Mouse (Mus musculus) cerebellum, adult (tissue): ENCODE measurements around the gene Fbxl2.
A peak's percentile ranks its signal among the peaks of the same experiment; 100 is the strongest.

Source experiments
- ATAC-seq: cut with Nextera tagmentation; 2 replicates; pipeline ENCODE4 v1.9.2; 2017; ENCODE audit warnings: mild to moderate bottlenecking, moderate library complexity, mixed read lengths; ENCODE audit not compliant: insufficient number of reproducible peaks, low FRiP score, low TSS enrichment

Gene Fbxl2

GRCm38 (mm10) chr9:114022141-114022540 lies 23.9 kb downstream of the Fbxl2 start:
- ATAC-seq = no peak

- ATAC-seq = no peak
Observed at GRCm38 (mm10) chr9:114019012-114019762, 26.8 kb downstream of the Fbxl2 start.

GRCm38 (mm10) chr9:114016402-114016801 lies 29.6 kb downstream of the Fbxl2 start:
- no peak for ATAC-seq

GRCm38 (mm10) chr9:114015724-114016123 lies 30.3 kb downstream of the Fbxl2 start:
- ATAC-seq = no peak

- ATAC-seq = no peak
Observed at GRCm38 (mm10) chr9:114014034-114014433, 32.0 kb downstream of the Fbxl2 start.

- ATAC-seq = no peak
Observed at GRCm38 (mm10) chr9:114011203-114011602, 34.8 kb downstream of the Fbxl2 start.

GRCm38 (mm10) chr9:114009526-114009925 lies 36.5 kb downstream of the Fbxl2 start:
- no peak for ATAC-seq

GRCm38 (mm10) chr9:114007850-114008350 lies 38.1 kb downstream of the Fbxl2 start:
- ATAC-seq = no peak

- no peak for ATAC-seq
Observed at GRCm38 (mm10) chr9:114006801-114007200, 39.2 kb downstream of the Fbxl2 start.

GRCm38 (mm10) chr9:113998311-113998710 lies 47.7 kb downstream of the Fbxl2 start:
- ATAC-seq = no peak

- ATAC-seq = no peak
Observed at GRCm38 (mm10) chr9:113992810-113993209, 53.2 kb downstream of the Fbxl2 start.

GRCm38 (mm10) chr9:113990547-113991248 lies 55.3 kb downstream of the Fbxl2 start:
- peak; percentile 61; the same call in 1 of the 2 replicates for ATAC-seq

GRCm38 (mm10) chr9:113984946-113985620 lies 60.9 kb downstream of the Fbxl2 start:
- no peak for ATAC-seq

GRCm38 (mm10) chr9:113982883-113983670 lies 62.9 kb downstream of the Fbxl2 start:
- ATAC-seq = no peak

GRCm38 (mm10) chr9:113982451-113982850 lies 63.5 kb downstream of the Fbxl2 start:
- ATAC-seq = no peak

GRCm38 (mm10) chr9:113981099-113981880 lies 64.7 kb downstream of the Fbxl2 start:
- no peak for ATAC-seq

- ATAC-seq = 0 out of 2 replicates have a peak, but pooled peaks have one; percentile 8
Observed at GRCm38 (mm10) chr9:113979356-113979755, 66.6 kb downstream of the Fbxl2 start.

- ATAC-seq = no peak
Observed at GRCm38 (mm10) chr9:113978656-113979055, 67.3 kb downstream of the Fbxl2 start.

- ATAC-seq = no peak
Observed at GRCm38 (mm10) chr9:113977225-113977840, 68.7 kb downstream of the Fbxl2 start.
